Mouse (Mus musculus) naive thymus-derived CD4-positive, alpha-beta T cell, adult 2 months (primary cell): ENCODE results near the gene Suox.
A peak's percentile ranks its signal among the peaks of the same experiment; 100 is the strongest.
"Not testable (repeated sequence)": the region's sequence is repeated elsewhere in the genome, so short reads cannot be mapped to it uniquely, and the experiment has no call there.

Source experiments
- DNase-seq: peaks from one replicate; pipeline ENCODE4 v3.0.0-alpha.2; 2011; ENCODE audit warnings: low read depth

Suox gene

DNA sequence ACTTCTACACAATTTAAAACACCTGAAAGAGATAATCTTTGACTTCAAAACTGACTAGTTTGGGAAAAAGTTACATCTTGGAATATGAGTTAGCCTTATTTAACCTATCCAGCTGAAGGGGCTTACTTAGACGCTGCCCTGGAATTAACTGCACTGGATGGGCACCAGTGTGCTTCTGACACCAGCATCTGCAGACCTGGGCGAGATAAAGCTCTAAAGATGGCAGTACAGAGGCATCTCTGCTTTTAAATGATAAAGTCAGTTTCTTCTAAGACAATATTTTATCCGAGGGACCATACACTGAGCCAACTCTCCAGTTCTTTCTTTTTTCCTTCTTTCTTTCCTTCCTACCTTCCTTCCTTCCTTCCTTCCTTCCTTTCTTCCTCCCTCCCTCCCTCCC, 9.1 kb downstream of the Suox start:
- no peak for DNase-seq

DNA sequence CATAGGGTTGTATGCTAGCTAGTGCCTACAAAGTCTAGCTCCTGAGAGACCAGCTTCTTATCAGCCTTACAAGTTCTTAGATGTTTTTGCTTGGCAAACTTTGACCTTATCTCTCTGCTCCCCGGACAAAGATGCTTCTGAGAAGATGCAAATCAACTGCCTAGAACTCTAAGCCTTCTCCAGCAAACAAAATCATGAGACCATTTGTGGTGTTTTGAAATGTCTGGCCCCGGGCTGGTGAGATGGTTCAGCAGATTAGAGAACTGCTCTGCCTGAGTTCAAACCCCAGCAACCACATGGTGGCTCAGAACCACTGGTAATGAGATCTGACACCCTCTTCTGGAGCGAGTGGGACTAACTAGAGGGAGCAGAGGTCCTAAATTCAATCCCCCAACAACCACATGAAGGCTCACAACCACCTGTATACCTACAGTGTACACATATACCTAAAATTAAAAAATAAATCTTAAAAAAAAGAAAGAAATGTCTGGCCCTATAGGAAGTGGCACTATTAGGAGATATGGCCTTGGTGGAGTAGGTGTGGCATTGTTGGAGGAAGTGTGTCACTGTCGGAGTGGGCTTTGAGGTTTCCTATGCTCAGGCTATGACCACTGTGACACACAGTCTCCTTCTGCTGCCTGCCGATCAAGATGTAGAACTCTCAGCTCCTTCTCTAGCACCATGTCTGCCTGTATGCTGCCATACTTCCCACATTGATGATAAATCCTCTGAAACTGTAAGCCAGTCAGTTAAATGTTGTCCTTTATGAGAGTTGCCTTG, 10.2 kb downstream of the Suox start:
- DNase-seq: no peak

DNA sequence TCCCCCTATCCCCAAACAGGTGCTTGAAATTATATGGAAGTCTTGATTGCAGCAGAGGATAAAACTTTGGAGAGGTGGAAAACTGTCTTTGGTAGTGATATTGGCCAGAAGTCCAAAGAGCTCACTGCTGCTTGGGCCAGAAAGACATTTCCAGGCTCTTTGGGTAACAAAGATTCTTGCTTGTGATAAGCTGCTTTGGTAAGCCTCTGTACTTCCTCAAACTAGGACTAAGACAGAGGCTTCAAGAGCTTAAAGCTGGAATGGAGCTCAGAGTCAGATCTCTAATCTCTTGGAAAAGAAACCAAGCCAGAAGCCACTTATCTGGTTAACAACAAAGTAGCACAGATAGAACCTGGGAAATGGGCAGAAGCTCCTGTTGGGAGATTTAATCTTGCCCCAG, 11.4 kb downstream of the Suox start:
- DNase-seq: no peak

GRCm38 (mm10) chr10:128659490-128659889, 14.4 kb downstream of the Suox start:
- DNase-seq: no peak

DNA sequence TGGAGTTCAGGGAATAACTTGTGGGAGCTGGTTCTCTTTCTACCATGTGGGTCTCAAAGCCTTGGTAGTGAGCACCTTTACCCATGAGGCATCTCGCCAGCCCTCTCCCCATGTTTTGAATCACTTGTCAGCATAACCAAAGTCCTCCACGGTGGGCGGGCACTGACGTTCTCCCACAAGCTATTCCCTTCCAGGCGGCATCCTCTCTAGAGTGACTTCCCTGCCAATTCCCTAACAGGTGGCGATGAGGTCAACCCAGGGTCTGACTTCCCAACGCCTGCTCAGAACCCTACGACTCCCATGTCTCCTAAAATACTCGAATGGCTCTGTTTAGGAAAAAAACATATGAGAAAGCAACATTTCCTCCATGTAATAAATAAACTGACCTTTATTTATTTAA, 16.0 kb downstream of the Suox start:
- no peak for DNase-seq

GRCm38 (mm10) chr10:128656731-128657130, 17.1 kb downstream of the Suox start:
- DNase-seq: no peak

DNA sequence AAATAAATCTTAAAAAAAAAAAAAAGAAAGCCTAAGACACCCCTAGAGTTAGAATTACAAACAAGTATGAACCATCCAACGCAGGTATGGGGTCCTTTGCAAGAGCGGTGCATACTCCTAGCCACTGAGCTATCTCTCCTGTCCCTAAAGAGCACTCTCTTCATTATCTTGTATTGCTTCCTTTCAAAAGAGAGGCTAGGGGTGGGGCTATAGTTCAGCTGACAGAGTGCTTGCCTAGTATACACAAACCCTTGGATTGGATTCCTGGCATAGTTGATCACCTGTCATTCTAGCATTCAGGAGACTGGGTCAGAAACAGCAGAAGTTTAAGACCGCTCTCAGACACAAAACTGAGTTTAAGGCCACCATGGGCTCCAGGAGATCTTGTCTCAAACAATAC, 18.6 kb downstream of the Suox start:
- DNase-seq: no peak

- no peak for DNase-seq
These were observed 20.0 kb downstream of the Suox start for GRCm38 (mm10) chr10:128653866-128654265.

DNA sequence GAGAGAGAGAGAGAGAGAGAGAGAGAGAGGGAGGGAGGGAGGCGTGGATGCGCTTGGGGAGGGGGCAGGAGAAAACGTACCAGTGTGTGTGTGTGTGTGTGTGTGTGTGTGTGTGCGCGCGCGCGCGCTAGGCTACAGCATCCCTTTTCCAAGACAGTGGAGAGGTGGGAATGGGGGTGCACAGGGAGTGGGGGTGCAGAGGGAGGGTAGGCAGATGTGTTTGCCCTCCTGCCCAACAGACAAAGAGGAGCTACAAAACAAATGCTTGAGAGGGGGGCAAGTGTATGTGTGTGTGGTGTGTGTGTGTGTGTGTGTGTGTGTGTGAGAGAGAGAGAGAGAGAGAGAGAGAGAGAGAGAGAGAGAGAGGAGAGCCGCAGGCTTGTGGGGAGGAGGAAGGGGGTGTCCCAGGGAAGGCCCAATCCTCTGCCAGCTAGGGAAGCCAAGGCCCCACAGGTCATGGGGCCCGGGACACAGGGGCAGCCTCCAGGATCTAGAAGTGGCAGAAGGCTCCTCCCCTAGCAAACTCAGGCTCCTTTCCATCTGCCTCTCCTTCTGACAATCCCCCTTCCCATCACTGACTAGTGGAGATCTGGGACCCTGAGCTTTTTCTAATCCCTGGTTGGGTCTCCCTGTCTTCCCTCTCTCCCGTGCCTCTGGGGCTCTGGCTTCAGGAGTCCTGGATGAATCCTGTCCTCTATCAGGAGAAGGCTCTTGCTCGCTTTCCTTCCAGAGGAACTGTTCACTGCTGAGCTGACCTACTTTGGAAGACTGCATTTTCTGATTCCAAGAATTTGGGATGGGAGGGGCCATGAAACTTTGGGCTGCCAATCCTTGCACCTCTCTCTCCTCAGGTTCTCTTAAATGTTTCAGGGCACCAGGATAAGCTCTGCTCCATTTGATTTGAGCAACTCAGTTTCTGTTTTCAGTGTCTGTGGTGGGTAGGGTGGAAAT, 27.5 kb downstream of the Suox start:
- peak; percentile 70 for DNase-seq

GRCm38 (mm10) chr10:128645111-128646011, 28.5 kb downstream of the Suox start, which contains the start of gene Ikzf4:
Gene Ikzf4, minus strand, starts transcription at chr10:128645991.
- DNase-seq: peak; percentile 77

- DNase-seq: no peak
These were observed 31.1 kb downstream of the Suox start for GRCm38 (mm10) chr10:128642749-128643148.

GRCm38 (mm10) chr10:128641871-128642270, 32.0 kb downstream of the Suox start:
- DNase-seq: no peak

DNA sequence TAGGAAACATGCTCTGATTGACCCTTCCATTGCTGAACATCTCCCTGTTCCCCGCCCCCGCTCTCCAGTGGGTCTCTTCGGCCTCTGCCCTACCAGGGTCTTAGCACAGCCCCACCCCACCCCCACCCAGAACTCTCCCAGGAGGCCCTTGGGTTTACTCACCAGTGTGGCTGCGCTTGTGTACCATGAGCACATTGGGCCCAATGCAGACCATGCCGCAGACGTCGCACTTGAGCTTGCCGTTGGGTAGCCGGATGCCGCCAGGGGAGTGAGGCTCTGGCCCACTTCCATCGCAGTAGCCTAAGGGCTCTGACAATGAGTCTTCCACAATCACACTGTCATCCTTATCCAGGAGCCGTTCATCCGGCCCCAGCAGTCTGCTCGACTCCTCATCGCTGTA, 33.0 kb downstream of the Suox start:
- DNase-seq: no peak

DNA sequence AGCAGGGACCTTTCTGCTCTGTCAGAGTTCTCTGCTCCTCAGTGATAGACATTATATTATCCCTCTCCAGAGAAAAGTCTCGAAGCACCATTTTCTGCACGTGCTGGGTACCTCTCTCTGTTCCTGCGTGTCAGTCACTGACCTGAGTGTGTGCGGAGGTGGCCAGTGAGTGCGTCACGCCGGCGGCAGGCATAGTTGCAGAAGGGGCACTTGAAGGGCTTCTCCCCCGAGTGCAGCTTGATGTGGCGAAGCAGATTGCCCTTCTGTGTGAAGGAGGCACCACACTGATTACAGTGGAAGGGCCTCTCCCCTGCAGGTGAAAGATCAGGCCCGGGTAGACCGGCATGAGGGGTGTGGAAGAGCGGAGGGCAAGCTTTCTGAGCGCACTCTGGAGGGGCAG, 33.9 kb downstream of the Suox start:
- no peak for DNase-seq

DNA sequence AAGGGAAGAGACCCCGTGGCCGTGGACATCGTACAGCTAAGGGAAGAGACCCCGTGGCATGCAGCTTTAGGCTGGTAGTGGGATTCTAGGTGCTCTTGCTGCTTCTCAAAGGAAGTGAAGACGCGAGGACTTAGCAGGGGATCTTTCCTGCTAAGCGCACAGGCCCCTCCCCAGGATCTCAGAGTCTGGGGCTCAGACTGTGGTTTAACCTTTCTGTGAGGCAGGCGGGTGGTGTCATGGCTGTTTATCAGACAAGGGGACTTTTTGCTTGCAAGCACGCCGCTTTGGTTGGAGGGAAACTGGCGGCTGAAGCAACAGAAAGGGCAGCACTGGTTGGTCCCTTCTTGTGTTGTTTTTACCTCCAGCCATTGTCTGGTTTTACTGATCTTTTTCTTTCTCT, 36.9 kb downstream of the Suox start:
- DNase-seq: peak; percentile 91

DNA sequence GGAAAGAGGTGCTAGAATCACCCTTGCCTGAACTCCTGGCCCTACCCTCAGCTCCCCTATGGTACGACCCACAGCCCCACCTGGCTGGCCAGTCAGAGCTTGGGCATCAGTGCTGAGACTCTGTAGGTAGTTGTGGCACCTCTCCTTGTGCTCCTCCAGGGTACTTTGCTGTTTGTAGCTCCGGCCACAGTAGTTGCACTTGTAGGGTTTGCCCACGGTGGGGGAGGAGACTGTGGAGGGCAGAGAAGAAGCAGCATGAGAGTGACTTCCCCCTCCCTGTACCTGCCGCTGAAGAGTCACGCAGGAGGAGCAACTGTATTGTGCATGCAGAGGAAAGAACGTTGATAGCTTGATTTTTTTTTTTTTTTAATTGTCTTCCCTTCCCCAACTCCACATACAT, 37.3 kb downstream of the Suox start:
- no peak for DNase-seq

GRCm38 (mm10) chr10:128635697-128636096, 38.2 kb downstream of the Suox start:
- no peak for DNase-seq

DNA sequence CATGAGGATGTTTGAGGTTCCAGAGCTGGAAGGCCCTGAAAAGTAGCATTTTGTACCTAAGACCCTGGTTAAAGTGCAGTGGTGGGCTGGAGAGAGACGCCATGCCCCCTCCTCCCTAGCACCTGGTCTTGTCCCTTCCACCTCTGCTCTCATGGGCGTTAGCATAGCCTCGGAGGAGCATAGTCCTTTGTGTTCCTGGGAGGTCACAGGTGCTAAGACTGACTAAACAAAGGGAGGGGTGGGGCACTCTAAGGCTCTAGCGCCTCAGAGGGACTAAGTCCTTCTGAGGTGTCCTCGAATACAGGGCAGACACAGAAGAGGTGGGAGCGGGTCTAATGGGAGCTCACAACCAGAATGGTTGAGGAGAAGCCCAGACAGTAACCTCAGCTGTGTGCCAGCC, 42.3 kb downstream of the Suox start:
- DNase-seq: no peak

- DNase-seq: not testable (repeated sequence)
These were observed 43.6 kb downstream of the Suox start for GRCm38 (mm10) chr10:128630306-128630705.

GRCm38 (mm10) chr10:128629746-128630145, 44.1 kb downstream of the Suox start:
- DNase-seq: no peak

- DNase-seq: no peak
These were observed 46.2 kb downstream of the Suox start for GRCm38 (mm10) chr10:128627398-128628317.
